Mouse (Mus musculus) T-helper 1 cell (primary cell): ENCODE measurements around the gene Hecw2.

Source experiments
- in situ Hi-C: fragments of 300-600 bp; cut with MboI, MseI; formaldehyde crosslinking; loops from one replicate; pipeline ENCODE4 v1.15.1; 2025; ENCODE audit warnings: high pct_unique_total_duplicates

Hecw2 gene

GRCm38 (mm10) chr1:54194954-54195305 lies at the start of gene Hecw2:
Gene Hecw2, minus strand, starts transcription at chr1:54195168.
- in situ Hi-C loops, result no loop called here

GRCm38 (mm10) chr1:54242722-54243121 lies 47.8 kb upstream of the Hecw2 start:
- in situ Hi-C loops, result no loop called here

- in situ Hi-C loops, result no loop called here
Observed at GRCm38 (mm10) chr1:54220273-54220672, 25.3 kb upstream of the Hecw2 start.

GRCm38 (mm10) chr1:54194183-54194953 lies 600 bp downstream of the Hecw2 start:
- in situ Hi-C loops, result no loop called here

GRCm38 (mm10) chr1:54193191-54193770 lies 1.7 kb downstream of the Hecw2 start:
- in situ Hi-C loops, result no loop called here

- in situ Hi-C loops, result no loop called here
Observed at GRCm38 (mm10) chr1:54187579-54187978, 7.4 kb downstream of the Hecw2 start.

GRCm38 (mm10) chr1:54186347-54186746 lies 8.6 kb downstream of the Hecw2 start:
- in situ Hi-C loops, result no loop called here

GRCm38 (mm10) chr1:54180663-54181062 lies 14.3 kb downstream of the Hecw2 start:
- in situ Hi-C loops, result no loop called here

GRCm38 (mm10) chr1:54179179-54179578 lies 15.8 kb downstream of the Hecw2 start:
- in situ Hi-C loops, result no loop called here

- in situ Hi-C loops, result no loop called here
Observed at GRCm38 (mm10) chr1:54176592-54176991, 18.4 kb downstream of the Hecw2 start.

GRCm38 (mm10) chr1:54168014-54168413 lies 27.0 kb downstream of the Hecw2 start:
- in situ Hi-C loops, result no loop called here

- in situ Hi-C loops, result no loop called here
Observed at GRCm38 (mm10) chr1:54159531-54159930, 35.4 kb downstream of the Hecw2 start.

GRCm38 (mm10) chr1:54153216-54153786 lies 41.7 kb downstream of the Hecw2 start:
- in situ Hi-C loops, result no loop called here

GRCm38 (mm10) chr1:54145106-54145505 lies 49.9 kb downstream of the Hecw2 start:
- in situ Hi-C loops, result no loop called here

GRCm38 (mm10) chr1:54133802-54134436 lies 61.0 kb downstream of the Hecw2 start:
- in situ Hi-C loops, result no loop called here

GRCm38 (mm10) chr1:54128714-54129431 lies 66.1 kb downstream of the Hecw2 start:
- in situ Hi-C loops, result no loop called here

- in situ Hi-C loops, result no loop called here
Observed at GRCm38 (mm10) chr1:54126991-54127742, 67.8 kb downstream of the Hecw2 start.

GRCm38 (mm10) chr1:54122551-54122950 lies 72.4 kb downstream of the Hecw2 start:
- in situ Hi-C loops, result no loop called here

- in situ Hi-C loops, result no loop called here
Observed at GRCm38 (mm10) chr1:54121071-54121730, 73.8 kb downstream of the Hecw2 start.

- in situ Hi-C loops, result no loop called here
Observed at GRCm38 (mm10) chr1:54119638-54120320, 75.2 kb downstream of the Hecw2 start.
